Mouse (Mus musculus) forebrain, embryonic 14.5 days (tissue): Measurements from ENCODE around the gene S1pr2. TPM values are rescaled to one million over a fixed set of nuclear protein-coding genes. Genes with fewer than 3 reads are reported as not detected.
"Not testable (repeated sequence)": the region's sequence is repeated elsewhere in the genome, so short reads cannot be mapped to it uniquely, and the experiment has no call there.

Experiments
- ATAC-seq: fragments of 200-750 bp; cut with Nextera tagmentation; 2 replicates; pipeline ENCODE4 v1.8.0; 2017; ENCODE audit warnings: mild to moderate bottlenecking, moderate library complexity
- DNase-seq: peaks from one replicate; pipeline ENCODE4 v3.0.0-alpha.2; 2015; ENCODE audit warnings: low spot score
- H3K27ac ChIP-seq: fragments of 300-500 bp; sonication (generic); 2 replicates; pipeline ENCODE4 v1.5.1; 2014; ENCODE audit warnings: low read depth, mild to moderate bottlenecking, control low read depth, low read length, moderate library complexity
- H3K27me3 ChIP-seq: fragments of 300-500 bp; sonication (generic); replicated peaks from 2 replicates; pipeline ENCODE4 v1.6.1; 2014; ENCODE audit warnings: low read length, control low read depth, mixed read lengths; ENCODE audit not compliant: control insufficient read depth, insufficient read depth
- H3K36me3 ChIP-seq: fragments of 300-500 bp; sonication (generic); 2 replicates; pipeline ENCODE4 v1.6.1; 2014; ENCODE audit warnings: low read length, control low read depth; ENCODE audit not compliant: control insufficient read depth, insufficient read depth
- H3K4me1 ChIP-seq: fragments of 300-500 bp; sonication (generic); 2 replicates; pipeline ENCODE4 v1.6.1; 2014; ENCODE audit warnings: antibody characterized with exemption, low read length, control low read depth; ENCODE audit not compliant: control insufficient read depth, insufficient read depth
- H3K4me2 ChIP-seq: fragments of 300-500 bp; sonication (generic); 2 replicates; pipeline ENCODE4 v1.6.1; 2014; ENCODE audit warnings: mild to moderate bottlenecking, control low read depth, low read length
- H3K4me3 ChIP-seq: fragments of 300-500 bp; sonication (generic); 2 replicates; pipeline ENCODE4 v1.5.1; 2014; ENCODE audit warnings: low read depth, low read length, control low read depth
- H3K9ac ChIP-seq: fragments of 300-500 bp; sonication (generic); 2 replicates; pipeline ENCODE4 v1.6.1; 2014; ENCODE audit warnings: mild to moderate bottlenecking, low read length, control low read depth, moderate library complexity
- H3K9me3 ChIP-seq: fragments of 300-500 bp; sonication (generic); replicated peaks from 2 replicates; pipeline ENCODE4 v1.6.1; 2016; ENCODE audit warnings: low read length, control low read depth, mixed read lengths; ENCODE audit not compliant: control insufficient read depth
- WGBS: fragments of 180-500 bp; shearing (Covaris S2); extraction: QIAGEN DNeasy Blood & Tissue Kit; methylation state at CpG from one replicate; pipeline ENCODE4 v1.1.7; 2014; 5-methylcytosine and 5-hydroxymethylcytosine counted together
- polyA plus RNA-seq: library from polyadenylated mRNA; unstranded; fragments of >200 nt; fragmentation: Nextera tagmentation; extraction: Ambion mirVana; gene quantifications from 2 replicates; pipeline ENCODE4 v1.2.1, GENCODE M21; 2014

Gene S1pr2
- polyA plus RNA-seq, 1 experiment from 2014 or later = 7.8 TPM

DNA sequence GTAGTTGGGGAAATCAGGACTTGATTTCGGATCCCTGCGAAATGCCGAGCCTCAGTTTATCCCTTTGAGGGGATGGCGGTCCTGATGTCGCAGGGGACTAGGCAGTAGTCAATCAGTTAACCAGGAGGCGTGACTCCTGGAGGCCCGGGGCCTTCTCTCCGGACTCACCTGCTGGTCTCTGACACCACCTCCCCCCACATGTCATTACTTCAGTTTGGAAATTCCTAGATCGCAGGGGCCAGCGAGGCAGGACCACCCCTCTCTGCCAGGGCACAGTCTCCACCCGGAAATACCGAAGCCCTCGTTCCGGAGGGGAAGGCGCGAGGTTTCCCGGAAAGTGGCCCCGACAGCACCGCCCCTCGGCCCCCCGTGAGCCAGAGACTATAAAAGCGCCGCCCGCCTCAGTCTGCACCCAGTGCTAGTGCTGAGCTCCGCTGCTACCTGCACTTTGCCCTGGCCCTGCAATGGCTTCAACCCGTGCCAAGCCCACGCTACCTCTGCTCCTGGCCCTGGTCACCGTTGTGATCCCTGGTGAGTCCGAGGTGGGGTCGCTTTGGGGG, 39.1 kb upstream of the S1pr2 start, which contains the start of gene Icam1:
Gene Icam1 (plus strand): TSS at position 415 of the 560 bp plus-strand sequence.
- no peak for DNase-seq
- ATAC-seq = no peak
- no peaks in the 10 kb centered on the region for H3K9me3 ChIP-seq
- H3K9ac ChIP-seq = 0 out of 2 replicates have a peak within 1 kb of the TSS, but pooled peaks have one; percentile 8
- no peaks in the 10 kb centered on the region for H3K36me3 ChIP-seq
- H3K4me1 ChIP-seq = no peaks in the 10 kb centered on the region
- WGBS = under 1% methylated on average over 30 of the region's 30 CpGs
- H3K4me3 ChIP-seq = peak within 1 kb of the TSS; percentile 13; the same call in 1 of the 2 replicates
- peaks cover 38% of the 10 kb centered on the region for H3K27me3 ChIP-seq
- no peak within 1 kb of the TSS for H3K27ac ChIP-seq
- peak within 1 kb of the TSS; percentile 35 for H3K4me2 ChIP-seq

DNA sequence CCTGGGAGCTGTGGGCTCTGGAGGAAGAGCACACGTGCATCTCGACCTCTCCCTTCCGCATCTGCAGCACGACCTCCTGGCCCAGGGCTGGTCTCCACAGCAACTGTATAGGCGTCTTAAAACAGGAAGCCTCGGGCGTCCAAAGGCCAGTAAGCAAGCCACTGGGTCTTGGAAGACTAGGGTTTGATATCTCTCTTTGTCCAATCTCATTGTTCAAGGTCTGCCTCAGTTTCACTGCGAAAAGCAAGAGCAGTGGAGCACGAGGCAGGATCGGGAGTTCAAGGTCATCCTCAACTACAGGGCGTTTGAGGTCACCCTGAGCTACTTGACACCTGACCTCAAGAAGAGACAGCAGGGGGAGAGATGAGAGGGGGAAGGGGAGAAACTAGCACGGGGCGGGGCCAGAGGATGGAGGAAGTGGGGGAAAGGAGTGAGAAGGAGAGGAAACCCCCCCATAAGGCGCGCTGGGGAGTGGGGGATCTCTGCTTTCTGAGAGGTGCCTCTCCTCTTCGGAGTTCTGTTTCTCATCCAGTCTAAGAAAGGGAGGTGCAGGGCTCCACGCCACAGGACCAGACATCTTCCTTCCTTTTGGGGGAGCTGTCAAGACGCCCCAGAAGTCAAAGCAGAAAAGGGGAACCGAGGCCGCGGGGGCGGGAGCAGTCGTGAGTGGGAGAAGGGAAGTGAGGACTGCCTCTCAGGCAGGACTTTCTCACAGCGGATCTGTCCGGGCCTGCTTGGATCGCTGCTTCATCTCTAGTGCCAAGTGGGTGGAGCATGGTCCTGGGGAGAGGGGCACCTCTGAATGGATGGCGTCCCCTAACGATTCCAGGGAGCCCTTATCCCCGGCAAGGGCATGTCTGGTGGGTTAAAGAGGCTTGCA, 38.4 kb upstream of the S1pr2 start:
- Histone ChIP-seq H3K9ac (no peak overlapping the region), H3K27me3 (peaks cover 38% of the 10 kb centered on the region), H3K4me3 (peak overlapping the region; percentile 13; the same call in 1 of the 2 replicates), H3K27ac (no peak overlapping the region), H3K4me1 (no peaks in the 10 kb centered on the region), H3K4me2 (peak overlapping the region; percentile 35), H3K9me3 (no peaks in the 10 kb centered on the region), H3K36me3 (no peaks in the 10 kb centered on the region)
- ATAC-seq (0 out of 2 replicates have a peak, but pooled peaks have one; percentile 23), DNase-seq (no peak)
- WGBS = 6% methylated on average over 26 of the region's 29 CpGs

DNA sequence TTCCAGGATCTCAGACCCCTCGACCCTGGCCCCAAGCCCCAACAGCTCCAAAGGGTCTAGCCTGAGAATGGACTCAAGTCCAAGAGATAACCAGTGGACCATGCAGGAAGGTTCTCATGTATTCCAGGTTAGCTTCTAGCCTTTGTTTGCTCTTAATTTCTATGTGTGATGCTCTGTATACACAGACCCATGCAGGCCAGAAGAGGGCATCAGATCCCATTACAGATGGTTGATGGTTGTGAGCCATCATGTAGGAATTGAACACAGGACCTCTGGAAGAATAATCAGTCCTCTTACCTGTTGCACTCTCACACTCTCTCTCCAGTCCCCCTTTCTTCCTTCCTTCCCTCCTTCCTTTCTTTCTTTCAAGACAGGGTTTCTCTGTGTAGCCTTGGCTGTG, 35.8 kb upstream of the S1pr2 start:
- ATAC-seq (no peak), DNase-seq (no peak)
- Histone ChIP-seq H3K9me3 (no peaks in the 10 kb centered on the region), H3K4me3 (no peak overlapping the region), H3K27me3 (peaks cover 34% of the 10 kb centered on the region), H3K36me3 (peaks cover 17% of the 10 kb centered on the region), H3K27ac (no peak overlapping the region), H3K4me2 (no peak overlapping the region), H3K4me1 (no peaks in the 10 kb centered on the region), H3K9ac (no peak overlapping the region)
- 22% methylated on average over 1 of the region's 1 CpGs for WGBS

DNA sequence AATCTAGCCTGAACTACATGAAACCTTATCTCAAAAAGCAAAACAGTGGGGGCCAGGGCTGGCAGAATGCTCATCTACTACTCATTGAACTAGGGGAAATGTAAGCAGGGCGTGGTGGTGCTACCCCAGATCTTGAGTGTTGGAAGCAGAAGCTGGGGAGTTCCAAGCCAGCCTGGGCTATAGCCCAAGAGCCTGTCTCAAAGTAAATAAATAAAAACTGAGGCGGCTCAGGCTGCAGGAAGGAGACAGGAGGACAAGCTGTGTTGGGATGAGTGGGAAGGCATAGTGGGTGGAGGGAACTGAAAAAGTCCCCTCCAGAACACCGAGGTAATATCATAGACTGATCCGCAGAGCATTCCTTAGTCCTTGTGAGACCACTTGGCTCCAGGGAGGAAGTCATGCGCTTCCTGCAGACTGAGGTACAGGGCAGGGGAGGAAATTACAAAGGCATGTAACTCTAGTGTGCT, 35.3 kb upstream of the S1pr2 start:
- Histone ChIP-seq H3K4me2 (no peak overlapping the region), H3K9me3 (no peaks in the 10 kb centered on the region), H3K9ac (no peak overlapping the region), H3K27me3 (peaks cover 29% of the 10 kb centered on the region), H3K27ac (no peak overlapping the region), H3K4me1 (no peaks in the 10 kb centered on the region), H3K4me3 (no peak overlapping the region), H3K36me3 (peaks cover 22% of the 10 kb centered on the region)
- no peak for DNase-seq
- no peak for ATAC-seq
- 72% methylated on average over 5 of the region's 5 CpGs for WGBS

DNA sequence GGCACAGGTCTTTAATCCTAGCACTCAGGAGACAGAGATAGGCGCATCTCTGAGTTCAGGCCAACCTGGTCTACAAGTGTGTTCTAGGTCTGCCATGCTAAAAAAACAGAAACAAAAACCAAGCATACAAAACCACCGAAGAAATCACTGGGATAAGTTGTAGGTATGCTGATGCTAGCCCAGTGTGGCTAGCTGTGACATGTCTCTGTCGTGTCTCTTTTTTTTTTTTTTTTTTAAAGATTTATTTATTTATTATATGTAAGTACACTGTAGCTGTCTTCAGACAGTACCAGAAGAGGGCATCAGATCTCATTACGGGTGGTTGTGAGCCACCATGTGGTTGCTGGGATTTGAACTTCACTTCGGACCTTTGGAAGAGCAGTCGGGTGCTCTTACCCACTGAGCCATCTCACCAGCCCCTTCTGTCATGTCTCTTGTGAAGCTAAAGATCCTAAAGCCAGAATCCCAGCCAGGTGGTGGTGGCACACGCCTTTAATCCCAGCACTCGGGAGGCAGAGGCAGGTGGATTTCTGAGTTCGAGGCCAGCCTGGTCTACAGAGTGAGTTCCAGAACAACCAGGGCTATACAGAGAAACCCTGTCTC, 34.5 kb upstream of the S1pr2 start:
- H3K27ac ChIP-seq, ATAC-seq: not testable (repeated sequence)

DNA sequence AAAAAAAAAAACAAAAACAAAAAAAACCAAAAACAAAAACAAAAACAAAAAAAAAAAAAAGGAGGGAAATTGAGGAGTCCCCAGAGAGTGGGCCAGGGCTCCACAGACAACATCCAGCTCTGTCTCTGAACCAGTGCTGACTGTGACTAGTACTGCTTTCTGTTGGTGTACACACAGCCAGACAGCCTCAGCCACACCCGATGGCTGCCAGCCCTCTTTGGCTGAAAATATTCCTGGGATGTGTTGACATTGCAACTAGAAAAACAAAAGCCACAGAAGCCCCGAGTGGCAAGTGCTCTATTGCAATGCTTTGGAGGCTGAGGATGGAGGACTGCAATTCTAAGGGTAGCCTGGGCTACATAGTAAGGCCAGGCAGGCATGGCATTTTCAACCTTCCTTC, 33.8 kb upstream of the S1pr2 start:
- DNase-seq = no peak
- no peaks in the 10 kb centered on the region for H3K4me1 ChIP-seq
- peaks cover 34% of the 10 kb centered on the region for H3K36me3 ChIP-seq
- H3K27me3 ChIP-seq = peaks cover 15% of the 10 kb centered on the region
- no peaks in the 10 kb centered on the region for H3K9me3 ChIP-seq
- WGBS = 78% methylated on average over 2 of the region's 2 CpGs
- no peak overlapping the region for H3K27ac ChIP-seq
- no peak overlapping the region for H3K9ac ChIP-seq
- H3K4me3 ChIP-seq = no peak overlapping the region
- H3K4me2 ChIP-seq = no peak overlapping the region
- no peak for ATAC-seq

More for the DNA sequence above, 34.5 kb upstream of the S1pr2 start:
- not testable (repeated sequence) for DNase-seq, H3K9me3 ChIP-seq, H3K4me1 ChIP-seq, H3K9ac ChIP-seq, H3K4me3 ChIP-seq, H3K4me2 ChIP-seq
- 70% methylated on average over 9 of the region's 9 CpGs for WGBS
- Histone ChIP-seq H3K27me3 (peaks cover 22% of the 10 kb centered on the region), H3K36me3 (peaks cover 29% of the 10 kb centered on the region)

DNA sequence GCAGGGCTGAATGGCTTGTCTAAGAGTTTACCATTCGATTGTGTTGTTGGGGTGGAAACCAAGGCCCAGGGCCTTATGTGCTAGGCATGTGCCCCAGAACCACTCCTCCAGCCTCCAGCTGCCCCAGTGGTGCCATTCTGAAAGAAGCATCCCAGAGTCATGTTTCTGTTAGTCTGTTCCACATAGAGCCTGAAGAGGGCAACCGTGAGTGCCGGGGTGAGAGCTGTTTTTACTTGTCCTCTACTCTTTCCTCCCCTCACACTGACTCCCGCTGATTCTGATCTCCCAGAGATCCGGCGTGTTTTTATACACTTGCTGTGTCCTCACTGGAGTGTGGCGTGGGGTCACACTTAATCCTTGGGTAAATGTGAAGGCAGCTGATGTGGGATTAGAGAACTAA, 31.4 kb upstream of the S1pr2 start:
- 80% methylated on average over 7 of the region's 7 CpGs for WGBS
- H3K36me3 ChIP-seq = peaks cover 38% of the 10 kb centered on the region
- no peaks in the 10 kb centered on the region for H3K9me3 ChIP-seq
- H3K4me2 ChIP-seq = no peak overlapping the region
- no peak overlapping the region for H3K9ac ChIP-seq
- H3K4me3 ChIP-seq = no peak overlapping the region
- ATAC-seq (no peak), DNase-seq (no peak)
- H3K27me3 ChIP-seq = no peaks in the 10 kb centered on the region
- H3K27ac ChIP-seq = no peak overlapping the region
- H3K4me1 ChIP-seq = no peaks in the 10 kb centered on the region

DNA sequence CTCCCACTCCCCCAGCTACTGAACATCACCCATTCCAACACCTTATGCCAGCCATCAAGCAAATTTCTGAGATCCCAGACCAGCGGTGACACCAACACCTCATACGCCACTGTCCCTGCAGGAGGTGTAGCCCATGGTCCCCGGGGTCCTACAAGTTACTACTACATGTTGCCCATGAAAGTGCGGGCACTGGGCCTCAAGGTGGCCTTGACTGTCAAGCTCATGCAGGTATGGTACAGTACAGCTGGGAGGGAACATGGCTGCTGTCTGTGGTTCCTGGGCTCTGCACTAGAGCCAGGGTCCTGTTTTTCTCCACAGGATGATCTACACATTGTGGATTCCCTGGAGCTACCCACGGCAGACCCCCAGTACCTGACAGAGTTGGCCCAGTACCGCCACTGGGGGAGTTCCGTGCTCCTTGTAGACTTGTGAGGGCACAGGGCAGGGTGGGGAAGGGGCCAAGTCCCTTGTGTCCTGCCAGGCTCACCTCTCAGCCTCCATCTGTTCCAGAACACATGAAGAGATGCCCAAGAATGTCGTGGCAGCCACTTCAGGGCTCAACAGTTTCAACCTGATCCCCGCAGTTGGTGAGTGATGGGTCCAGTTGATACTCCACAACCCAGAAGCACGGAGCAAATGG, 30.9 kb upstream of the S1pr2 start:
- no peak overlapping the region for H3K4me3 ChIP-seq
- ATAC-seq = no peak
- no peaks in the 10 kb centered on the region for H3K27me3 ChIP-seq
- H3K4me2 ChIP-seq = no peak overlapping the region
- H3K4me1 ChIP-seq = no peaks in the 10 kb centered on the region
- DNase-seq = no peak
- peaks cover 38% of the 10 kb centered on the region for H3K36me3 ChIP-seq
- no peaks in the 10 kb centered on the region for H3K9me3 ChIP-seq
- no peak overlapping the region for H3K9ac ChIP-seq
- 97% methylated on average over 10 of the region's 10 CpGs for WGBS
- no peak overlapping the region for H3K27ac ChIP-seq
